Mouse (Mus musculus) embryonic facial prominence, embryonic 11.5 days (tissue): ENCODE results near the gene Msh6. TPM values are rescaled to one million over a fixed set of nuclear protein-coding genes. Genes with fewer than 3 reads are reported as not detected.
"Not testable (repeated sequence)": the region's sequence is repeated elsewhere in the genome, so short reads cannot be mapped to it uniquely, and the experiment has no call there.

Experiments used
- ATAC-seq: fragments of 200-750 bp; cut with Nextera tagmentation; replicated peaks from 2 replicates; pipeline ENCODE4 v1.8.0; 2017; ENCODE audit warnings: low read depth; ENCODE audit not compliant: insufficient number of reproducible peaks, low FRiP score, low TSS enrichment
- DNase-seq: peaks from one replicate; pipeline ENCODE4 v3.0.0-alpha.2; 2015; ENCODE audit warnings: low spot score
- H3K27ac ChIP-seq: fragments of 300-500 bp; sonication (generic); replicated peaks from 2 replicates; pipeline ENCODE4 v1.5.1; 2014; ENCODE audit warnings: mild to moderate bottlenecking, low read depth, low read length, control low read depth
- H3K27me3 ChIP-seq: fragments of 300-500 bp; sonication (generic); 2 replicates; pipeline ENCODE4 v1.6.1; 2014; ENCODE audit warnings: mild to moderate bottlenecking, low read length, moderate library complexity, mixed read lengths; ENCODE audit not compliant: control insufficient read depth, insufficient read depth
- H3K36me3 ChIP-seq: fragments of 300-500 bp; sonication (generic); replicated peaks from 2 replicates; pipeline ENCODE4 v1.6.1; 2014; ENCODE audit warnings: low read depth, mild to moderate bottlenecking, low read length, moderate library complexity, mixed read lengths; ENCODE audit not compliant: control insufficient read depth, insufficient read depth
- H3K4me1 ChIP-seq: fragments of 300-500 bp; sonication (generic); 2 replicates; pipeline ENCODE4 v1.6.1; 2014; ENCODE audit warnings: low read length, mixed read lengths; ENCODE audit not compliant: control insufficient read depth, insufficient read depth
- H3K4me2 ChIP-seq: fragments of 300-500 bp; sonication (generic); 2 replicates; pipeline ENCODE4 v1.6.1; 2014; ENCODE audit warnings: low read depth, mild to moderate bottlenecking, control low read depth, low read length, moderate library complexity
- H3K4me3 ChIP-seq: fragments of 300-500 bp; sonication (generic); 2 replicates; pipeline ENCODE4 v1.5.1; 2014; ENCODE audit warnings: low read depth, low read length, control low read depth
- H3K9ac ChIP-seq: fragments of 300-500 bp; sonication (generic); replicated peaks from 2 replicates; pipeline ENCODE4 v1.6.1; 2014; ENCODE audit warnings: mild to moderate bottlenecking, control low read depth, low read length
- H3K9me3 ChIP-seq: fragments of 300-500 bp; sonication (generic); replicated peaks from 2 replicates; pipeline ENCODE4 v1.6.1; 2016; ENCODE audit warnings: mild to moderate bottlenecking, low read length, inconsistent platforms, mixed read lengths; ENCODE audit not compliant: control insufficient read depth
- WGBS: fragments of 180-500 bp; shearing (Covaris S2); extraction: QIAGEN DNeasy Blood & Tissue Kit; methylation state at CpG from one replicate; pipeline ENCODE4 v1.1.7; 2014; 5-methylcytosine and 5-hydroxymethylcytosine counted together
- polyA plus RNA-seq: library from polyadenylated mRNA; unstranded; fragments of >200 nt; fragmentation: Nextera tagmentation; extraction: Ambion mirVana; gene quantifications from 2 replicates; pipeline ENCODE4 v1.2.1, GENCODE M21; 2014

Gene Msh6
- polyA plus RNA-seq, 1 experiment from 2014 or later, result 99.0 TPM

GRCm38 (mm10) chr17:87987507-87987906, 12.6 kb downstream of the Msh6 start:
- H3K4me2 ChIP-seq, result no peak overlapping the region
- H3K9ac ChIP-seq, result no peak overlapping the region
- H3K36me3 ChIP-seq, result peaks cover 14% of the 10 kb centered on the region
- H3K9me3 ChIP-seq, result no peaks in the 10 kb centered on the region
- no peak overlapping the region for H3K4me3 ChIP-seq
- no peaks in the 10 kb centered on the region for H3K27me3 ChIP-seq
- 77% methylated on average over 6 of the region's 6 CpGs for WGBS
- H3K27ac ChIP-seq, result no peak overlapping the region
- DNase-seq, result no peak
- no peak for ATAC-seq
- no peaks in the 10 kb centered on the region for H3K4me1 ChIP-seq

- no peaks in the 10 kb centered on the region for H3K9me3 ChIP-seq
- no peaks in the 10 kb centered on the region for H3K27me3 ChIP-seq
- peaks cover 13% of the 10 kb centered on the region for H3K36me3 ChIP-seq
- no peak overlapping the region for H3K4me3 ChIP-seq
- DNase-seq (no peak), ATAC-seq (no peak)
- H3K27ac ChIP-seq, result no peak overlapping the region
- WGBS, result 90% methylated on average over 3 of the region's 3 CpGs
- no peaks in the 10 kb centered on the region for H3K4me1 ChIP-seq
- no peak overlapping the region for H3K4me2 ChIP-seq
- no peak overlapping the region for H3K9ac ChIP-seq
Observed at GRCm38 (mm10) chr17:87992154-87992553, 17.3 kb downstream of the Msh6 start.

- H3K27ac ChIP-seq, result no peak overlapping the region
- ATAC-seq (no peak), DNase-seq (no peak)
- H3K9ac ChIP-seq, result no peak overlapping the region
- no peak overlapping the region for H3K4me3 ChIP-seq
- no peaks in the 10 kb centered on the region for H3K27me3 ChIP-seq
- H3K36me3 ChIP-seq, result peaks cover 13% of the 10 kb centered on the region
- H3K4me2 ChIP-seq, result no peak overlapping the region
- H3K9me3 ChIP-seq, result no peaks in the 10 kb centered on the region
- H3K4me1 ChIP-seq, result no peaks in the 10 kb centered on the region
- 98% methylated on average over 1 of the region's 1 CpGs for WGBS
Observed at GRCm38 (mm10) chr17:87993338-87993737, 18.5 kb downstream of the Msh6 start.

GRCm38 (mm10) chr17:87997808-87998207, 22.9 kb downstream of the Msh6 start:
- no peak overlapping the region for H3K4me3 ChIP-seq
- no peak overlapping the region for H3K4me2 ChIP-seq
- ATAC-seq (no peak), DNase-seq (no peak)
- H3K27ac ChIP-seq, result no peak overlapping the region
- no peak overlapping the region for H3K9ac ChIP-seq
- WGBS, result 87% methylated on average over 4 of the region's 4 CpGs
- H3K27me3 ChIP-seq, result no peaks in the 10 kb centered on the region
- peaks cover 3% of the 10 kb centered on the region for H3K36me3 ChIP-seq
- no peaks in the 10 kb centered on the region for H3K9me3 ChIP-seq
- H3K4me1 ChIP-seq, result no peaks in the 10 kb centered on the region

GRCm38 (mm10) chr17:88004892-88005291, 30.0 kb downstream of the Msh6 start:
- H3K27me3 ChIP-seq, result no peaks in the 10 kb centered on the region
- H3K9me3 ChIP-seq, result no peaks in the 10 kb centered on the region
- no peak overlapping the region for H3K4me3 ChIP-seq
- H3K4me2 ChIP-seq, result no peak overlapping the region
- H3K4me1 ChIP-seq, result no peaks in the 10 kb centered on the region
- ATAC-seq, result no peak
- no peak overlapping the region for H3K27ac ChIP-seq
- no peaks in the 10 kb centered on the region; the same call in 1 of the 2 replicates for H3K36me3 ChIP-seq
- 96% methylated on average over 1 of the region's 1 CpGs for WGBS
- DNase-seq, result no peak
- H3K9ac ChIP-seq, result no peak overlapping the region

GRCm38 (mm10) chr17:88006956-88007355, 32.1 kb downstream of the Msh6 start:
- Histone ChIP-seq H3K4me3 (no peak overlapping the region), H3K36me3 (no peaks in the 10 kb centered on the region; the same call in 1 of the 2 replicates), H3K9me3 (no peaks in the 10 kb centered on the region), H3K27ac (no peak overlapping the region), H3K4me2 (no peak overlapping the region), H3K9ac (no peak overlapping the region), H3K27me3 (no peaks in the 10 kb centered on the region), H3K4me1 (no peaks in the 10 kb centered on the region)
- DNase-seq (peak; percentile 37), ATAC-seq (peak; percentile 62; the same call in 1 of the 2 replicates)
- WGBS, result 71% methylated on average over 8 of the region's 8 CpGs

GRCm38 (mm10) chr17:88014456-88014855, 39.6 kb downstream of the Msh6 start:
- WGBS, result 93% methylated on average over 1 of the region's 1 CpGs
- no peaks in the 10 kb centered on the region for H3K4me1 ChIP-seq
- no peak for ATAC-seq
- no peak overlapping the region for H3K4me2 ChIP-seq
- DNase-seq, result no peak
- H3K9ac ChIP-seq, result no peak overlapping the region
- no peak overlapping the region for H3K4me3 ChIP-seq
- H3K36me3 ChIP-seq, result peaks cover 6% of the 10 kb centered on the region; the same call in 1 of the 2 replicates
- no peaks in the 10 kb centered on the region for H3K27me3 ChIP-seq
- no peak overlapping the region for H3K27ac ChIP-seq
- H3K9me3 ChIP-seq, result no peaks in the 10 kb centered on the region

GRCm38 (mm10) chr17:88016027-88016426, 41.2 kb downstream of the Msh6 start:
- 93% methylated on average over 8 of the region's 8 CpGs for WGBS
- ATAC-seq, H3K4me3 ChIP-seq, H3K27me3 ChIP-seq, H3K36me3 ChIP-seq, H3K9me3 ChIP-seq, H3K9ac ChIP-seq, H3K27ac ChIP-seq, H3K4me1 ChIP-seq, DNase-seq, H3K4me2 ChIP-seq: not testable (repeated sequence)
